Mouse (Mus musculus) spleen, postnatal 36 days (tissue): ENCODE measurements at regions not wholly inside any gene's neighbourhood (a gene's known extent, or its start where the extent isn't known, plus 50 kb on each side); places are given as distances from the start of the nearest gene placed in this dataset.
"Not testable (repeated sequence)": the region's sequence is repeated elsewhere in the genome, so short reads cannot be mapped to it uniquely, and the experiment has no call there.

ENCODE experiments used
- DNase-seq, 2 experiments: peaks; one replicate each; pipeline ENCODE4 v3.0.0; 2022; ENCODE audit warnings: low spot score in 2 of 2, mixed read lengths in 1 of 2

- DNase-seq: no peak
These were observed 159.7 kb upstream of the Intu start for GRCm38 (mm10) chr3:40371411-40371810.

GRCm38 (mm10) chr3:40376220-40376619 lies 154.9 kb upstream of the Intu start:
- DNase-seq: not testable (repeated sequence)

GRCm38 (mm10) chr3:40377416-40377815 lies 153.7 kb upstream of the Intu start:
- DNase-seq: no peak

- DNase-seq: no peak
These were observed 152.0 kb upstream of the Intu start for GRCm38 (mm10) chr3:40379063-40379462.

GRCm38 (mm10) chr3:40391631-40392030 lies 139.5 kb upstream of the Intu start:
- no peak for DNase-seq

- no peak for DNase-seq
These were observed 132.9 kb upstream of the Intu start for GRCm38 (mm10) chr3:40398184-40398583.

GRCm38 (mm10) chr3:40403402-40403801 lies 127.7 kb upstream of the Intu start:
- DNase-seq: no peak

GRCm38 (mm10) chr3:40405095-40405948 lies 125.8 kb upstream of the Intu start:
- no peak for DNase-seq

- no peak for DNase-seq
These were observed 125.2 kb upstream of the Intu start for GRCm38 (mm10) chr3:40405949-40406236.

GRCm38 (mm10) chr3:40408921-40409488 lies 122.1 kb upstream of the Intu start:
- no peak for DNase-seq

- no peak for DNase-seq
These were observed 120.3 kb upstream of the Intu start for GRCm38 (mm10) chr3:40410749-40411310.

- DNase-seq: not testable (repeated sequence)
These were observed 105.8 kb upstream of the Intu start for GRCm38 (mm10) chr3:40425183-40425844.

- no peak for DNase-seq
These were observed 105.0 kb upstream of the Intu start for GRCm38 (mm10) chr3:40426070-40426469.

GRCm38 (mm10) chr3:40428021-40428420 lies 103.1 kb upstream of the Intu start:
- DNase-seq: no peak

GRCm38 (mm10) chr3:40438251-40438650 lies 92.8 kb upstream of the Intu start:
- no peak for DNase-seq

GRCm38 (mm10) chr3:40441092-40442036 lies 89.7 kb upstream of the Intu start:
- DNase-seq: no peak

- DNase-seq: no peak
These were observed 87.1 kb upstream of the Intu start for GRCm38 (mm10) chr3:40443788-40444595.

GRCm38 (mm10) chr3:40452958-40453357 lies 78.1 kb upstream of the Intu start:
- no peak for DNase-seq

GRCm38 (mm10) chr3:40453552-40453951 lies 77.5 kb upstream of the Intu start:
- DNase-seq: no peak

- DNase-seq: no peak
These were observed 75.0 kb upstream of the Intu start for GRCm38 (mm10) chr3:40456070-40456469.

GRCm38 (mm10) chr3:40458490-40458889 lies 72.6 kb upstream of the Intu start:
- DNase-seq: no peak
